Mouse (Mus musculus) neural tube, embryonic 10.5 days (tissue): ENCODE measurements around the gene Frmpd1.
A peak's percentile ranks its signal among the peaks of the same experiment; 100 is the strongest.

Source experiments
- DNase-seq: peaks from one replicate; pipeline ENCODE4 v3.0.0-alpha.2; 2017; ENCODE audit warnings: low spot score; ENCODE audit errors: extremely low spot score

The Frmpd1 gene

GRCm38 (mm10) chr4:45238260-45238659 lies 53.6 kb downstream of the Frmpd1 start:
- DNase-seq, result no peak

DNA sequence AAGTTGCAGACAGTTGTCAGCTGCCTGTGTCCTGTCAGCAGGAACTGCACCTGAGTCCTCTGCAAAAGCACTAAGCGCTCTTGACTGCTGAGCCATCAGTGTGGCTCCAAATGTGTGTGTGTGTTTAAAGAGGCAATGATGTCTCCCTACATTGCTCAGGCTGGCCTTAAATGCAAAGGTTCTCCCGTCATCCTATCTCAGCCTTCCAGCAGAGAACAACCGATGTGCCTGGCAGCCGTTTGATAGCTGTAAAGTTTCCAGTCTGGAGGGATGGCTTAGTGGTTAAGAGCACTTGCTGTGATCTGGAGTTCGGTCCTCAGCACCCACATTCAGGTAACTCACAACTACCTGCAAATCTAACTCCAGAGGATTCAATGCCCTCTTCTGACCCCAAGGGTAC lies 56.7 kb downstream of the Frmpd1 start:
- no peak for DNase-seq

GRCm38 (mm10) chr4:45242163-45242562 lies 57.5 kb downstream of the Frmpd1 start:
- DNase-seq, result no peak

- no peak for DNase-seq
Measured at GRCm38 (mm10) chr4:45243211-45243902, 58.7 kb downstream of the Frmpd1 start.

DNA sequence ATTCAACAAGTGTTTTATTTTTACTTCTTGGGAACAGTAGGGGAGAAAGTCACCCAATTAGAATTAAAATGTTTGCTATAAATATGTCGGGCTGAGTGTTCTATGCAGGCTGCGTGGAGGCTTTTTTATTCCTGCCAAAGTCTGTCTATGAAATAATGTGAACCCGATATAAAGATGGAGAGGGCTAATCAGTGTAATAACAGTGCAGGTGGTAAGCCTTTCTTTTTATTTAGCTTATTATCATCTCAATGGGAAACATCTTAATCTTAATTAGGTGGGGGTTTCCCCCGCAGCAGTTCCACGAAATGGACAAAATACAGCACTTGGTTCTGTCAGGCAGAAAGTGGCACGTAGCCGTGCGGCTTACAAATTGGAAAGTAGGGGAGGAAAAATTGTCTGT lies 66.6 kb downstream of the Frmpd1 start:
- no peak for DNase-seq

DNA sequence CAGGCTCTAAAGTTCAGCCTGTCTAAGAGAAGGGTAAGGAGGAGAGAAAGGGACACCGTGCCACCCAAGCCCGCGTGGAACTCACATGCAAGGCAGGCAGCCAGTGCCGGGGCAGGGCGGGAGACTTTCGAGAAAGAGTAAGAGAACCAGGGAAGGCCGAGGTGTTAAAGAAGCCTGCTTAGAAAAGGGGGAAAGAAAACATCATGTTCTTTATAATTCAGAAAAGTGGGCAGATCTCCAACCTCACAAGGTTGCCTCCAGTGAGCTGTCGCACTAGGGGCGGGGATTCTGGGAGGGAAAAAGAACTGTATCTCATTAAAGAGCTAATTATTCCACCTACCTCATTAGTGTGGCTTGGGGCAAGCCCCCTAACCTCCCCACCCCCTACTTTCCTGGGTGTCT lies 68.2 kb downstream of the Frmpd1 start:
- no peak for DNase-seq

DNA sequence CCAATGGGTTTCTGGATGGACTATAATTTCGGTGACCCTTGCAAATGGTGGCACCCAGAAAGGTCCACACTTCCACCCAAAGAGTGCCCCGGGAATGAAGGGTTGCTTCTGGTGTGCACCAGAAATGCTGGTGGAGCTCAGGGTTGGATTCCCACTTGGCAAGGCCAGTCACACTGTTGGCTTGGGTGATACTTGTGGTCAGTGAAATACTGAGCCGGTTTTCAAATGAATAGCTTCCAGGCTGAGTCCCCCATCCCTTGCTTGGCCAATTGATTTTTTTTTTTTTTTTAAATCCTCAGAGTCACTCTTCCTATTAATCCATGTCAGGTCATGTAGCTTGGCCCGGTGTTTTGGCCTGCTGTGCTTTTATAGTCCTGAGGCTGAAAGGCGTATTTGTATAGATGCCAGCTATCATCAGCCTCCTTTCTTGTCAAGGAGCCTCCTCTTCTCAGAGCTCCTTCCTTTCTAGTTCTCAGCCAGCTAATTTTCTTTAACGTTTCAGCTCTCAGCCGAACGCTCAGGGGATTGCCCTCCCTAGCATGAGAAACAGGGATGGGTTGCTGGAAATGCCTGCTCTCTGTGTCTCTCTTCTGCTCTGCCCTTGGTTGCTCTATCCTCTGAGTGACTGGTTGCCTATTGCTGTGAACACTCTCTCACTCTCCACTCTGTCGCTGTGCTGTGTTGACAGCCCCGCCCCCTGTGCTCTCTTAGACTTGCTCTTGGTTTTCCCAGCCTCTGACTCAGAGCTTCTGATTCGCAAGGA lies 69.3 kb downstream of the Frmpd1 start:
- DNase-seq, result no peak

- DNase-seq, result no peak
Measured at GRCm38 (mm10) chr4:45259232-45259832, 74.7 kb downstream of the Frmpd1 start.

DNA sequence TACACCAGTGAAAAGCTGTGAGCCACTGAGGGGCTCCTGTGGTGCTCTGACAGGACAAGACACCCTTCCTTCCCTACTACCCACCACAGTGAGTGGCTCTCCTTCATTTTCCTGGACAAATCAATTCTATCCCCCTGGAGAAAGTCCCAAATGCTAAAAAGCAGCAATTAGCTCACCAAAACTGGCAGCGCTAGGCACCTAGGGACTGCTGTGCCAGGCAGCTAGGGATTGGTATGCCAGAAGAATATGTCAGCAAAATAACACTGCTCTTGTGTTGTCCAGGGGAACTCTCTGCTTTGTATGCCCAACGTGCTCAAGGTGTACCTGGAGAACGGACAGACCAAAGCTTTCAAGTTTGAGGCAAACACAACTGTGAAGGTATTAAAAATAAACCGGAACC lies 76.9 kb downstream of the Frmpd1 start:
- DNase-seq, result no peak

GRCm38 (mm10) chr4:45267883-45268282 lies 83.2 kb downstream of the Frmpd1 start:
- no peak for DNase-seq

DNA sequence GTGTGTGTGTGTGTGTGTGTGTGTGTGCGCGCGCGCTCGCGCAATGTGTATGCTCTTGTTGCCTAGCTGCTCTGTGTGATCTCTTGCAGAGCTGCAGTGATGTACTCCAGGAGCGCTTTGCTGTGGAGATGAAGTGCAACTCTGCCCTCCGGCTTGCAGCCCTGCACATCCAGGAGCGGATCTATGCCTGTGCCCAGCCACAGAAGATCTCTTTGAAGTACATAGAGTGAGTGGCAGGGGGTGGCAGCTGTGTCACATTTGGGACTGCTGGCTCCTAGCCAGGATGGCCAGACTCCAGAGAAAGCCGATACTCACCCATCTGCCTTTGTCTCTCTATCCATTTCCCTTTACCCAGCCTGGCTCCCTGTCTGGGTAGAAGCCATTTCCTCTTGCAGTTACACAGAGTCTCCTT lies 86.4 kb downstream of the Frmpd1 start:
- DNase-seq, result peak; percentile 24

DNA sequence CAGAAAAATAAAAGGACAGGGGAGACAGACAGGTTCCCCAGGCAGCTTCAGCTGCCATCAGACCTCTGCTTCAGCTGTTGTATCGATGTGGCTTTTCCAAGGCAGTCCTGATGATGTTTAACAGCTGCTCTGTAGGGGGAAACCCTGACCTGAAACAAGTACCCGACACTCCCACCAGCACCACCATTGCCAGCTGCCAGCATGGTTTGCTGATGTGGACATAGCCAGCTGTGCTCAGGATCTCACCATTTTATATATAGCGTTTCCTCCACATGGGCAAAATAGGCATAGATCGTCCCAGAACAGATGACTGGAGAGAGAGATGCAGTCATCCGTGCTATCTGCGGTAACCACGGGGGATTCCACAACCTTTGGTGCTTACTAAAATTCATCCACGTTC lies 91.1 kb downstream of the Frmpd1 start:
- no peak for DNase-seq

GRCm38 (mm10) chr4:45279292-45279691 lies 94.6 kb downstream of the Frmpd1 start:
- DNase-seq, result no peak

DNA sequence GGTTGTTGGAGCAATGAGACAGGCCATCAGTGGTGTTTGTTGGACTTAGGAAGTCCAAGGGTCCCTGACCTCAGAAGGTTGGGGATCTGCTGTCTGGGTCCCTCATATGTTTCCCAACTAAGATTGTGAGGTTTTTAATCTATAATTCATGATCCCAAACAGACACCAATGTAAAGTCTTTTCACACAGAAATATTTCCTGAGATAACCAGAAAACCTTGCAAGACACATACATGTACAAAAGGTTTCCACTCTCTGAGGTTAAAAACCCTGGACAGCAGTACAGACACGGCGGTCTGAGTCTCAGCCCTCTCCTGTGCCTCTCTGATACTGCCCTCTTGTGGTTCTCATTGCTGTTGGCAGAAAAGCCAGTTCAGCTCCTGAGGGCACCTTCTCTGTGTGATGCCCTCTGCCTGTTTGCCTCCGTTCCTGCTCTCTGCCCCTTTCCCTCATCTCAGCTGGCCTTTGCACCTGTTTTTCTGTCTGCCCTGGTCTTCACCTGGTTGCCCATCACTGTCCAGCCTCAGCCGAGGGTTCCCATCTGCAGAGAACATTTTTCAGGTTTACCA lies 95.4 kb downstream of the Frmpd1 start:
- peak; percentile 48 for DNase-seq

GRCm38 (mm10) chr4:45286318-45286717 lies 101.6 kb downstream of the Frmpd1 start:
- DNase-seq, result no peak

- no peak for DNase-seq
Measured at GRCm38 (mm10) chr4:45287906-45288305, 103.2 kb downstream of the Frmpd1 start.

DNA sequence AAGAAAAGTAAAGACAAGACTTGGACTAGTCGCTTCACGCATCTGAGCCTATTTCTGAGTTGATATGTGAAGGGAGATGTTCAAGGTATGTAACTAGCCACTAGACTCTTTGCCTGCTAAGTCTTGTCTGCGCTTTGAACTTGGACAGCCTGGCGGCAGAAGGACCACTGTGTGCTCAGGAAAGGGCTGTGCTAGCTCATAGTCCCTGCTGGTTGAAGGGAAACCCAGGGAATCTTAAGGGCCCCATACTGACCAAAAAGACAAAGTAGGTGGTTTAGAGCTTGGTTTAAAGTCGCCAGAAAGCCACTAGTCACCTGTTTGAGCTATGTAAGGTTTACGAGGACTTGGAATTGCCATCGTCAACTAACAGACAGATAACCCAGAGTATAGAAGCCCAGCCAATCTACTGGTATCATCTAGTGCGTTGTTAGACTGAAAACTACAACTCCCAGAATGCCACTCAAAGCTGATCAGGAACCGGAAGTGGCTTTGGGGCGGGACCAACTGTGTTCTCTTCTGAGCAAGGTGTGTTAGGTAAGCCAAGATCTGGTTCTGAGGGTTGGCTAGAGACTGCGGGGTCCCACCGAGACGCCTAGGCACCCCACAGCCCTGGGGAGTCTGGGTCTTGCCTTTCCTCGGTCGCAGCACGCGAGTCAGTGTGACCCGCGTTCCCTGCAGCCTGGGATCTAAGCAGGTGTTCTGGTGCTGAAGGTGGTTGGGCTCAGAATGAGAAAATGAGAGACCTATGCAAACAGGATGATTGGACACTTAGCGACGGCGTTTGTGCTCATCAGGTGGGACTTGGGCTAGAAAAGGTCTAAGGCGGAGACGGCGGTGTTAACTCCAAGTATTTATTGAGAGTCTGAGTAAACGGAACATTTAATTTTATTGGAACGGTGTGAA lies 112.2 kb downstream of the Frmpd1 start, which contains the start of gene Trmt10b:
Gene Trmt10b (plus strand): TSS at position 466 of the 903 bp plus-strand sequence.
- DNase-seq, result peak; percentile 62

GRCm38 (mm10) chr4:45305536-45305935 lies 120.9 kb downstream of the Frmpd1 start:
- no peak for DNase-seq

GRCm38 (mm10) chr4:45308046-45308445 lies 123.4 kb downstream of the Frmpd1 start:
- peak; percentile 18 for DNase-seq

- no peak for DNase-seq
Measured at GRCm38 (mm10) chr4:45308606-45309005, 123.9 kb downstream of the Frmpd1 start.

DNA sequence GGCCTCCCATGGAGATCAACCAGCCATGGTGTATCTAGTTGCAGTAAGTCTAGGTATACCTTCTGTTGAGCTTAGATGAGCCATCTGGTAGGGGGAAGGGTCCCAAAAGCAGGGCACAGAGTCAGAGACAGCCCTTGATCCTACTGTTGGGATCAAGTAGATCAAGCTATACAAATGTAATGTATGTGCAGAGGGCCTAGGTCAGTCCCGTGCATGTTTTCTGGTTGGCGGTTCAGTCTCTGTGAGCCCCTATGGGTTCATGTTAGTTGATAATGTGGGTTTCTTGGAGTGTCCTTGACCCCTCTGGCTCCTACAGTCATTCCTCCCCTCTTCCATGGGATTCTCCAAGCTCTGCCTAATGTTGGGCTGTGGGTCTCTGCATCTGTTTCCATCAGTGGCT lies 126.4 kb downstream of the Frmpd1 start:
- no peak for DNase-seq
